Mouse (Mus musculus) intestine, embryonic 15.5 days (tissue): ENCODE measurements at regions not wholly inside any gene's neighbourhood (a gene's known extent, or its start where the extent isn't known, plus 50 kb on each side); places are given as distances from the start of the nearest gene placed in this dataset.

Source experiments
- ATAC-seq: fragments of 200-750 bp; cut with Nextera tagmentation; 2 replicates; pipeline ENCODE4 v1.8.0; 2017; ENCODE audit warnings: moderate TSS enrichment, moderate library complexity
- H3K27ac ChIP-seq: fragments of 300-500 bp; sonication (generic); 2 replicates; pipeline ENCODE4 v1.5.1; 2015; ENCODE audit warnings: mild to moderate bottlenecking, inconsistent platforms
- H3K27me3 ChIP-seq: fragments of 300-500 bp; sonication (generic); replicated peaks from 2 replicates; pipeline ENCODE4 v1.6.1; 2015; ENCODE audit warnings: inconsistent platforms
- H3K36me3 ChIP-seq: fragments of 300-500 bp; sonication (generic); 2 replicates; pipeline ENCODE4 v1.6.1; 2015; ENCODE audit warnings: inconsistent platforms
- H3K4me1 ChIP-seq: fragments of 300-500 bp; sonication (generic); replicated peaks from 2 replicates; pipeline ENCODE4 v1.6.1; 2015; ENCODE audit warnings: inconsistent platforms
- H3K4me2 ChIP-seq: fragments of 300-500 bp; sonication (generic); replicated peaks from 2 replicates; pipeline ENCODE4 v1.6.1; 2015; ENCODE audit warnings: mild to moderate bottlenecking, inconsistent platforms
- H3K4me3 ChIP-seq: fragments of 300-500 bp; sonication (generic); replicated peaks from 2 replicates; pipeline ENCODE4 v1.5.1; 2015; ENCODE audit warnings: inconsistent platforms
- H3K9ac ChIP-seq: fragments of 300-500 bp; sonication (generic); 2 replicates; pipeline ENCODE4 v1.6.1; 2015; ENCODE audit warnings: inconsistent platforms
- H3K9me3 ChIP-seq: fragments of 300-500 bp; sonication (generic); 2 replicates; pipeline ENCODE4 v1.6.1; 2016; ENCODE audit warnings: inconsistent platforms
- WGBS: fragments of 180-500 bp; shearing (Covaris S2); methylation state at CpG from one replicate; pipeline ENCODE4 v1.1.7; 2015; 5-methylcytosine and 5-hydroxymethylcytosine counted together

GRCm38 (mm10) chr3:40164181-40164580 is 366.9 kb upstream of the Intu start:
- no peaks in the 10 kb centered on the region for H3K4me1 ChIP-seq
- H3K27ac ChIP-seq, result no peak overlapping the region
- H3K4me3 ChIP-seq, result no peak overlapping the region
- no peaks in the 10 kb centered on the region for H3K27me3 ChIP-seq
- no peak for ATAC-seq
- H3K36me3 ChIP-seq, result no peaks in the 10 kb centered on the region
- no peak overlapping the region for H3K9ac ChIP-seq
- no peak overlapping the region for H3K4me2 ChIP-seq
- no peaks in the 10 kb centered on the region for H3K9me3 ChIP-seq
- WGBS, result 80% methylated on average over 1 of the region's 1 CpGs

- Histone ChIP-seq H3K9ac (no peak overlapping the region), H3K9me3 (no peaks in the 10 kb centered on the region), H3K27me3 (no peaks in the 10 kb centered on the region), H3K36me3 (no peaks in the 10 kb centered on the region), H3K27ac (no peak overlapping the region), H3K4me2 (no peak overlapping the region), H3K4me1 (no peaks in the 10 kb centered on the region), H3K4me3 (no peak overlapping the region)
- no peak for ATAC-seq
- 77% methylated on average over 12 of the region's 12 CpGs for WGBS
Observed at GRCm38 (mm10) chr3:40167970-40168626, 363.0 kb upstream of the Intu start.

- ATAC-seq, result no peak
- Histone ChIP-seq H3K36me3 (no peaks in the 10 kb centered on the region), H3K27me3 (no peaks in the 10 kb centered on the region), H3K4me1 (no peaks in the 10 kb centered on the region), H3K27ac (no peak overlapping the region), H3K9me3 (no peaks in the 10 kb centered on the region), H3K4me3 (no peak overlapping the region), H3K9ac (no peak overlapping the region), H3K4me2 (no peak overlapping the region)
- 91% methylated on average over 2 of the region's 2 CpGs for WGBS
Observed at GRCm38 (mm10) chr3:40169590-40169989, 361.5 kb upstream of the Intu start.

- Histone ChIP-seq H3K4me3 (no peak overlapping the region), H3K9me3 (no peaks in the 10 kb centered on the region), H3K27ac (no peak overlapping the region), H3K4me2 (no peak overlapping the region), H3K36me3 (no peaks in the 10 kb centered on the region), H3K27me3 (no peaks in the 10 kb centered on the region), H3K9ac (no peak overlapping the region), H3K4me1 (no peaks in the 10 kb centered on the region)
- 71% methylated on average over 3 of the region's 3 CpGs for WGBS
- ATAC-seq, result no peak
Observed at GRCm38 (mm10) chr3:40179726-40180317, 351.3 kb upstream of the Intu start.

- H3K4me3 ChIP-seq, result no peak overlapping the region
- H3K9me3 ChIP-seq, result no peaks in the 10 kb centered on the region
- no peak overlapping the region for H3K4me2 ChIP-seq
- no peaks in the 10 kb centered on the region for H3K4me1 ChIP-seq
- 76% methylated on average over 5 of the region's 5 CpGs for WGBS
- no peaks in the 10 kb centered on the region for H3K36me3 ChIP-seq
- no peak for ATAC-seq
- H3K27me3 ChIP-seq, result no peaks in the 10 kb centered on the region
- no peak overlapping the region for H3K27ac ChIP-seq
- no peak overlapping the region for H3K9ac ChIP-seq
Observed at GRCm38 (mm10) chr3:40185597-40186320, 345.3 kb upstream of the Intu start.

- 72% methylated on average over 6 of the region's 6 CpGs for WGBS
Observed at GRCm38 (mm10) chr3:40189529-40189928, 341.6 kb upstream of the Intu start.

GRCm38 (mm10) chr3:40190024-40190423 is 341.1 kb upstream of the Intu start:
- H3K27ac ChIP-seq, result no peak overlapping the region
- H3K4me2 ChIP-seq, result no peak overlapping the region
- H3K9me3 ChIP-seq, result no peaks in the 10 kb centered on the region
- no peak for ATAC-seq
- no peak overlapping the region for H3K4me3 ChIP-seq
- WGBS, result 56% methylated on average over 4 of the region's 4 CpGs
- no peaks in the 10 kb centered on the region for H3K36me3 ChIP-seq
- no peaks in the 10 kb centered on the region for H3K27me3 ChIP-seq
- no peak overlapping the region for H3K9ac ChIP-seq
- no peaks in the 10 kb centered on the region for H3K4me1 ChIP-seq

More at GRCm38 (mm10) chr3:40189529-40189928, 341.6 kb upstream of the Intu start:
- Histone ChIP-seq H3K36me3 (no peaks in the 10 kb centered on the region), H3K27ac (no peak overlapping the region), H3K4me3 (no peak overlapping the region), H3K27me3 (no peaks in the 10 kb centered on the region), H3K9me3 (no peaks in the 10 kb centered on the region), H3K9ac (no peak overlapping the region), H3K4me1 (no peaks in the 10 kb centered on the region), H3K4me2 (no peak overlapping the region)
- no peak for ATAC-seq

GRCm38 (mm10) chr3:40200174-40200573 is 330.9 kb upstream of the Intu start:
- no peaks in the 10 kb centered on the region for H3K27me3 ChIP-seq
- WGBS, result 75% methylated on average over 4 of the region's 4 CpGs
- H3K36me3 ChIP-seq, result no peaks in the 10 kb centered on the region
- H3K27ac ChIP-seq, result no peak overlapping the region
- H3K4me2 ChIP-seq, result no peak overlapping the region
- H3K4me1 ChIP-seq, result no peaks in the 10 kb centered on the region
- no peaks in the 10 kb centered on the region for H3K9me3 ChIP-seq
- H3K9ac ChIP-seq, result no peak overlapping the region
- no peak overlapping the region for H3K4me3 ChIP-seq
- ATAC-seq, result no peak

GRCm38 (mm10) chr3:40206326-40206725 is 324.8 kb upstream of the Intu start:
- Histone ChIP-seq H3K36me3 (no peaks in the 10 kb centered on the region), H3K4me2 (no peak overlapping the region), H3K9me3 (no peaks in the 10 kb centered on the region), H3K4me3 (no peak overlapping the region), H3K27ac (no peak overlapping the region), H3K9ac (no peak overlapping the region), H3K4me1 (no peaks in the 10 kb centered on the region), H3K27me3 (no peaks in the 10 kb centered on the region)
- 89% methylated on average over 4 of the region's 4 CpGs for WGBS
- no peak for ATAC-seq

GRCm38 (mm10) chr3:40211793-40212192 is 319.3 kb upstream of the Intu start:
- Histone ChIP-seq H3K4me2 (no peak overlapping the region), H3K36me3 (no peaks in the 10 kb centered on the region), H3K27me3 (no peaks in the 10 kb centered on the region), H3K9me3 (no peaks in the 10 kb centered on the region), H3K9ac (no peak overlapping the region), H3K4me3 (no peak overlapping the region), H3K4me1 (no peaks in the 10 kb centered on the region), H3K27ac (no peak overlapping the region)
- no peak for ATAC-seq

- Histone ChIP-seq H3K36me3 (no peaks in the 10 kb centered on the region), H3K9me3 (no peaks in the 10 kb centered on the region), H3K4me3 (no peak overlapping the region), H3K4me1 (no peaks in the 10 kb centered on the region), H3K27ac (no peak overlapping the region), H3K9ac (no peak overlapping the region), H3K4me2 (no peak overlapping the region), H3K27me3 (no peaks in the 10 kb centered on the region)
- 50% methylated on average over 1 of the region's 1 CpGs for WGBS
- peak; percentile 36; the same call in 1 of the 2 replicates for ATAC-seq
Observed at GRCm38 (mm10) chr3:40226772-40227171, 304.3 kb upstream of the Intu start.

GRCm38 (mm10) chr3:40243499-40244101 is 287.5 kb upstream of the Intu start:
- Histone ChIP-seq H3K27me3 (no peaks in the 10 kb centered on the region), H3K9me3 (no peaks in the 10 kb centered on the region), H3K4me3 (no peak overlapping the region), H3K36me3 (no peaks in the 10 kb centered on the region), H3K4me2 (no peak overlapping the region), H3K27ac (no peak overlapping the region), H3K9ac (no peak overlapping the region), H3K4me1 (no peaks in the 10 kb centered on the region)
- ATAC-seq, result no peak
- WGBS, result 77% methylated on average over 4 of the region's 4 CpGs
